Mouse (Mus musculus) Muller cell, postnatal 12 days (primary cell): Measurements from ENCODE around the gene Smyd4.

Experiments
- DNase-seq: peaks from one replicate; pipeline ENCODE4 v3.0.0-alpha.2; 2015; ENCODE audit errors: inconsistent ontology term

The Smyd4 gene

DNA sequence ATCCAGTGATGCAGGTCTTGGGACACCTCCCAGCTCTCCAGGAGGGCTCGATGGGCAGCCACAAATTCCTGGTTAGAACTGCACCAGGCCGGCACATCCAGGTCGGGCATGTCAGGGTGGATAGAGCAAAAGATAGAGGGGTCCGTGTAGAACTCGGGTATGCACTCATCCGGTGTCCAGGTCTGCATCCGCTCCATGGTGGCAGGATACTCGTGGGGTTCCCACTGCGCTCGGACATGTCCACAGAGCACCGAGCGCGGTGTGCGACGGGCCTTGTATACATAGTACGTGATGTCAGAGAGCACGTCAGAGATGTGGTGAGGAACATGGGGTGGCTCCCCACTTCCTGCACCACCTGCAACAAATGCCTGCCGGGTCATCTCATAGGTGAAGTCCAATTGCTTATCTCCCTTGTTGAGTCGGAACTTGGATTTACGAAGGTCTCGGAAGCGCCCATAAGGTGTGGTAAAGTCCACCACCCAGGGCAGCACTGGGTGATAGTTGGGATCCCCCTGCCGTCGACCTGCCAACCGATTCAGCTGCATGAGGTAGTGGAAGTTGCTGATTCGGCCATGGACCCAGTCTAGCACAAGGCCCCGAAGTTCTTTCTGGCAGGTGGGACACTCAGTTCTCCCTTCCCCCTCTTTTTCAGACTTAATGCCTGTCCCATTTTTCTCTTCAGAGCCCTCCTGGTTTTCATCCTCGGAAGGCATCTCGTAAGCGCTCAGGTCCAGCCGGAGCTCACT, 104.8 kb downstream of the Smyd4 start:
- DNase-seq, result no peak

DNA sequence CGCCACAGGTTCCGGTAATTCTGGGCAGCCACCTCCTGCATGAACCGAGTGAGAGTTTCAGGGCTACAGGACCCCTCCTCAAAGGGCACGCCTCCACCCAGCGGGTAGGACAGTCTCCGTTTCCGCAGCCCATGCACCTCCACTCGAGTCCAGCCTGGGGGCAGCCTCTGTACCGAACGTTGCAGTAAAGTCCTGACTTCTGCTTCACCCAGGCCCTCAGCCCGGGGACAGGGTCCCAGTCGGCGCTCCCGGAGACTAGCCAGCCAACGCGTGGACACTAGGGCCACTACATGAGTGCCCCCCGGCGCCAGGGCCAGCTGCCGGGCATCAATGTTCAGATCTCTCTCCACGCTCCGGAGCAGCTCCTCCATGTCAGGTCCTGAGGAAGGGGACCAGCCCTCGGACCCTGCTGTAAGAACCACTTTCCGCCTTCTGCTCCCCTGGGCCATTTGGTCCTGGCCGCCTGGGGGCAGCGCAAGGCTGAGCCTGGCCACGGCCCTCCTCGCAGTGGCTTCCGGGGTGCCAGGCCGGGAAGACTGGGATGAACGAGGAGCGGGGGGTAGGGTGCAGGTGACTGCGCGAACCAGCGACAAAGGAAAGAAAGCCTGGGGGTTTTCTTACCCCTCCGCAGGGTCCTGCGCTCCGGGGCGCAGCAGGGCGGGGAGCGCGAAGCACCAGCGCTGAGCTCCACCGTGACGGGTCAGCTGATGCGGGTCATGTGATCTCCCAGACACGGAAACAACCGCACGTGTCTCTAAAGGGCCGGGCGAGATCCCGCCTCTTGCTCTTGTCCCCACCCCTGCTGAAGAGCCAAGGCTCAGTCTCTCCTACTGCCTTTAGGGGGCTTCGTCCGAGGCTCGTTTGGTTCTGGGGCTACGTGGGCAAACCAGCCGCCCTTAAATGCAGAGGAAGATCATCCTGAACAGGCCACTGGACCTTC, 106.0 kb downstream of the Smyd4 start, which contains the start of gene Wdr81:
TSS of gene Wdr81 (minus strand) at position 727 of the 940 bp plus-strand sequence.
- peak; percentile 84 for DNase-seq
